Mouse (Mus musculus): ENCODE measurements around the gene Nckap5.

DNA sequence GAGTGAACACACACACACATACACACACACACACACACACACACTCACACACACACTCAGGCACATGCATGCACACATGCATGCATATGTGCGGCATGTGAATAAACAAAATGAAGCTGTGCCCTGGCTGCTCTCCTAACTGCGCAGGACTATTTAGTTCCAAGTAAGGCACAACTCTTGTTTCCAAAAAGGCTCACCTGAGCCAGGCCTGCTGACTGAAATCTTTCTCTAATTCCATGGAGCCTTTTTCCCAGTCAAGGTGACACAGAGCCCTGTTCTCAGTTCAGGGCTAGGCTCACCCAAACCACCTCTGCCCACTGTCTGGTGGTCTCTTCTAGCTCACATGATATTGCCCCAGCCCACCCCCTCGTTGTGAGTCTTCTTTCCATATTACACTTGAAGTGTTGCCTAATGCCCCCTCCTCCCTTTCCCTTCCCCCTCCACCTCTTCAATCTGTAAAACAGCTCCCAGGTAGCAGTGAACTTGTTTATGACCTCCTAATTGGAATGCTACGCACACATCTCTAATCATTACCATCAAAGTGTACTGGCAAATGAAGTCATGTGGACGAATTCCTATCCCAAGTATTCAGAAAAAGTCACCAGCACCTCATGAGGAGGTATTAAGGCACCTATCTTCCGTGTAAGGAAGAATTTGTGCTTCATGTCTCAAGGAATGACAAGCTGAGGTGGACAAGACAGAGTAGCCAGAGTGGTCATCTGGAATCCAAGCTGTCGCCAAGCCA is 226.7 kb downstream of the Nckap5 start:
- TF ChIP-seq EP300 (IDR thresholded peaks at IDR 0.05; ENCODE audit: low read depth) (no peak), CTCF (IDR thresholded peaks at IDR 0.05; ENCODE audit: low read depth) (no peak)

Data from liver, embryonic 14.5 days (tissue).